Mouse (Mus musculus): ENCODE results near the gene Ksr1.
A peak's percentile ranks its signal among the peaks of the same experiment; 100 is the strongest.

Gene Ksr1

GRCm38 (mm10) chr11:79065463-79066190, 80.6 kb downstream of the Ksr1 start:
- DNase-seq (ENCODE audit: low read depth, low spot score), result peak; percentile 70

- no peak for DNase-seq (ENCODE audit: low read depth, low spot score)
Observed at GRCm38 (mm10) chr11:79064311-79064710, 81.9 kb downstream of the Ksr1 start.

GRCm38 (mm10) chr11:79063616-79064015, 82.6 kb downstream of the Ksr1 start:
- DNase-seq (ENCODE audit: low read depth, low spot score), result peak; percentile 77

- DNase-seq (ENCODE audit: low read depth, low spot score), result no peak
Observed at GRCm38 (mm10) chr11:79062897-79063296, 83.3 kb downstream of the Ksr1 start.

GRCm38 (mm10) chr11:79061839-79062238, 84.4 kb downstream of the Ksr1 start:
- no peak for DNase-seq (ENCODE audit: low read depth, low spot score)

GRCm38 (mm10) chr11:79059850-79060249, 86.4 kb downstream of the Ksr1 start:
- DNase-seq (ENCODE audit: low read depth, low spot score), result peak; percentile 85

GRCm38 (mm10) chr11:79059062-79059461, 87.1 kb downstream of the Ksr1 start:
- DNase-seq (ENCODE audit: low read depth, low spot score), result peak; percentile 56

- DNase-seq (ENCODE audit: low read depth, low spot score), result peak; percentile 67
Observed at GRCm38 (mm10) chr11:79058610-79059009, 87.6 kb downstream of the Ksr1 start.

GRCm38 (mm10) chr11:79057809-79058208, 88.4 kb downstream of the Ksr1 start:
- DNase-seq (ENCODE audit: low read depth, low spot score), result no peak

GRCm38 (mm10) chr11:79056891-79057290, 89.3 kb downstream of the Ksr1 start:
- peak; percentile 56 for DNase-seq (ENCODE audit: low read depth, low spot score)

- no peak for DNase-seq (ENCODE audit: low read depth, low spot score)
Observed at GRCm38 (mm10) chr11:79056027-79056426, 90.2 kb downstream of the Ksr1 start.

- peak; percentile 90 for DNase-seq (ENCODE audit: low read depth, low spot score)
Observed at GRCm38 (mm10) chr11:79055161-79055560, 91.0 kb downstream of the Ksr1 start.

GRCm38 (mm10) chr11:79054161-79055152, 91.8 kb downstream of the Ksr1 start:
- DNase-seq (ENCODE audit: low read depth, low spot score), result peak; percentile 48

GRCm38 (mm10) chr11:79053437-79053836, 92.8 kb downstream of the Ksr1 start:
- DNase-seq (ENCODE audit: low read depth, low spot score), result no peak

- DNase-seq (ENCODE audit: low read depth, low spot score), result no peak
Observed at GRCm38 (mm10) chr11:79052769-79053168, 93.4 kb downstream of the Ksr1 start.

- no peak for DNase-seq (ENCODE audit: low read depth, low spot score)
Observed at GRCm38 (mm10) chr11:79051522-79051921, 94.7 kb downstream of the Ksr1 start.

- DNase-seq (ENCODE audit: low read depth, low spot score), result peak; percentile 53
Observed at GRCm38 (mm10) chr11:79050781-79051507, 95.3 kb downstream of the Ksr1 start.

- no peak for DNase-seq (ENCODE audit: low read depth, low spot score)
Observed at GRCm38 (mm10) chr11:79048906-79049305, 97.3 kb downstream of the Ksr1 start.

GRCm38 (mm10) chr11:79047180-79047727, 99.0 kb downstream of the Ksr1 start:
- DNase-seq (ENCODE audit: low read depth, low spot score), result peak; percentile 64

- DNase-seq (ENCODE audit: low read depth, low spot score), result no peak
Observed at GRCm38 (mm10) chr11:79046561-79047155, 99.5 kb downstream of the Ksr1 start.

GRCm38 (mm10) chr11:79045231-79045630, 101.0 kb downstream of the Ksr1 start:
- no peak for DNase-seq (ENCODE audit: low read depth, low spot score)

All from skeletal muscle tissue, adult 2 months (tissue).